Mouse (Mus musculus) kidney, embryonic 16.5 days (tissue): ENCODE results near the gene Dedd2. TPM values are rescaled to one million over a fixed set of nuclear protein-coding genes. Genes with fewer than 3 reads are reported as not detected.

ENCODE experiments used
- ATAC-seq: fragments of 200-750 bp; cut with Nextera tagmentation; 2 replicates; pipeline ENCODE4 v1.8.0; 2017; ENCODE audit warnings: moderate TSS enrichment; ENCODE audit not compliant: low FRiP score, low TSS enrichment
- H3K27ac ChIP-seq: fragments of 300-500 bp; sonication (generic); 2 replicates; pipeline ENCODE4 v1.5.1; 2014; ENCODE audit warnings: low read length
- H3K27me3 ChIP-seq: fragments of 300-500 bp; sonication (generic); 2 replicates; pipeline ENCODE4 v1.6.1; 2014; ENCODE audit warnings: low read length, control low read depth, mixed read lengths; ENCODE audit not compliant: insufficient read depth
- H3K36me3 ChIP-seq: fragments of 300-500 bp; sonication (generic); 2 replicates; pipeline ENCODE4 v1.6.1; 2014; ENCODE audit warnings: low read length, control low read depth, mixed read lengths; ENCODE audit not compliant: insufficient read depth
- H3K4me1 ChIP-seq: fragments of 300-500 bp; sonication (generic); 2 replicates; pipeline ENCODE4 v1.6.1; 2014; ENCODE audit warnings: low read length, control low read depth, mixed read lengths; ENCODE audit not compliant: insufficient read depth
- H3K4me2 ChIP-seq: fragments of 300-500 bp; sonication (generic); replicated peaks from 2 replicates; pipeline ENCODE4 v1.6.1; 2014; ENCODE audit warnings: low read depth, low read length
- H3K4me3 ChIP-seq: fragments of 300-500 bp; sonication (generic); 2 replicates; pipeline ENCODE4 v1.5.1; 2014; ENCODE audit warnings: mild to moderate bottlenecking, low read length
- H3K9ac ChIP-seq: fragments of 300-500 bp; sonication (generic); replicated peaks from 2 replicates; pipeline ENCODE4 v1.6.1; 2014; ENCODE audit warnings: low read length
- H3K9me3 ChIP-seq: fragments of 300-500 bp; sonication (generic); 2 replicates; pipeline ENCODE4 v1.6.1; 2016; ENCODE audit warnings: low read length, control low read depth
- WGBS: fragments of 180-500 bp; shearing (Covaris S2); extraction: QIAGEN DNeasy Blood & Tissue Kit; methylation state at CpG from one replicate; pipeline ENCODE4 v1.1.7; 2014; 5-methylcytosine and 5-hydroxymethylcytosine counted together
- polyA plus RNA-seq: library from polyadenylated mRNA; unstranded; fragments of >200 nt; fragmentation: Nextera tagmentation; extraction: Ambion mirVana; gene quantifications from 2 replicates; pipeline ENCODE4 v1.2.1, GENCODE M21; 2015

The Dedd2 gene
- polyA plus RNA-seq, 1 experiment from 2014 or later, result 13.2 TPM

DNA sequence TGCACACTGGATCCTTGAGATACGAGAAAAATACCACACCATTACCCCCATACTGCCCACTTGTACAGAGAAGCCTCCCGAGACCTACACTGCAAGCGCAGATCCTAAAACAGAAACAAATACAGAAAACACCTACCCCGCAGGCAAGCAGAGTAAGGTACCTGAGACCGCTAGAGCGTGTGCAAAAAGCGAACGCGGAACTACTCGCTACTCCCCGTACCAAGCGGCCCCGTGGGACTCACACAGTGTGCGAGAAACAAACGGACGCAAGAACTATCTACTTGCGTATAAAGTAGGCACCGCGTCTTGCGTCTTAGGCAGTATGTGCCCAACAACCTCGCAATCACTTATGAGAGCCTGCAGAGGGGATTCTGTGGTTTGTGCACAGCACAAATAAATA lies 38.6 kb downstream of the Dedd2 start:
- Histone ChIP-seq H3K9ac (no peak overlapping the region), H3K4me3 (0 out of 2 replicates have a peak overlapping the region, but pooled peaks have one; percentile 3), H3K4me2 (no peak overlapping the region), H3K4me1 (peaks cover 15% of the 10 kb centered on the region; the same call in 1 of the 2 replicates), H3K36me3 (no peaks in the 10 kb centered on the region), H3K9me3 (no peaks in the 10 kb centered on the region), H3K27ac (no peak overlapping the region), H3K27me3 (peaks cover 73% of the 10 kb centered on the region)
- no peak for ATAC-seq
- 4% methylated on average over 21 of the region's 21 CpGs for WGBS

GRCm38 (mm10) chr7:25181331-25181790 lies 39.1 kb downstream of the Dedd2 start:
- no peak overlapping the region for H3K9ac ChIP-seq
- no peak overlapping the region for H3K27ac ChIP-seq
- WGBS, result under 1% methylated on average over 15 of the region's 15 CpGs
- H3K9me3 ChIP-seq, result no peaks in the 10 kb centered on the region
- peaks cover 15% of the 10 kb centered on the region; the same call in 1 of the 2 replicates for H3K4me1 ChIP-seq
- H3K4me3 ChIP-seq, result 0 out of 2 replicates have a peak overlapping the region, but pooled peaks have one; percentile 3
- no peak for ATAC-seq
- peaks cover 78% of the 10 kb centered on the region for H3K27me3 ChIP-seq
- no peak overlapping the region for H3K4me2 ChIP-seq
- H3K36me3 ChIP-seq, result no peaks in the 10 kb centered on the region

DNA sequence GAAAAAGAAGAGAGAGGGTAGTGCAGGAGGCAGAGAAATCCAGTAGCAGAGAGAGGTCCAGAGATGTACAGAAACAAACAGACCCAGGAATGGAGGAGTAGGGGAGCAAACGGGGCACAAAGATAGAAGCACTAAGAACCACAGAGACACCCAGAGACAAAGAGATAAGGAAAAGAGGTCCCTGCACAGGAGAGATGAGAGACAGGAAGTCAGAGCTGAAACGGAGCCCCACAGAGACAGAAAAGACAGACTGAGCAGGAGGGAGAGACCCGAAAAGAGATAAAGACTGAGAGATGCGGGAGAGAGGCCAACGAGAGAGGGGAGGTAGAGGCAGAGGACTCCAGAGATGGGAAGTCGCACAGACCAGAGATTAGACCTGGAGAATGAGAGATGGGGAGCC lies 39.9 kb downstream of the Dedd2 start:
- H3K4me3 ChIP-seq, result no peak overlapping the region
- no peak overlapping the region for H3K4me2 ChIP-seq
- no peak for ATAC-seq
- no peak overlapping the region for H3K9ac ChIP-seq
- peaks cover 15% of the 10 kb centered on the region; the same call in 1 of the 2 replicates for H3K4me1 ChIP-seq
- 3% methylated on average over 6 of the region's 6 CpGs for WGBS
- H3K27me3 ChIP-seq, result peaks cover 86% of the 10 kb centered on the region
- no peaks in the 10 kb centered on the region for H3K36me3 ChIP-seq
- no peaks in the 10 kb centered on the region for H3K9me3 ChIP-seq
- H3K27ac ChIP-seq, result no peak overlapping the region

GRCm38 (mm10) chr7:25179606-25180161 lies 40.7 kb downstream of the Dedd2 start, which contains the start of gene Pou2f2:
Pou2f2 (minus strand) TSS chr7:25179726.
- ATAC-seq, result peak; percentile 85
- Histone ChIP-seq H3K4me1 (peaks cover 15% of the 10 kb centered on the region; the same call in 1 of the 2 replicates), H3K9ac (peak within 1 kb of the TSS; percentile 41), H3K4me3 (peak within 1 kb of the TSS; percentile 52), H3K9me3 (no peaks in the 10 kb centered on the region), H3K36me3 (no peaks in the 10 kb centered on the region), H3K27ac (no peak within 1 kb of the TSS), H3K27me3 (peaks cover 87% of the 10 kb centered on the region), H3K4me2 (peak within 1 kb of the TSS; percentile 75)
- under 1% methylated on average over 24 of the region's 56 CpGs for WGBS

- Histone ChIP-seq H3K27ac (no peak overlapping the region), H3K4me3 (peak overlapping the region; percentile 52), H3K4me2 (peak overlapping the region; percentile 75), H3K4me1 (peaks cover 15% of the 10 kb centered on the region; the same call in 1 of the 2 replicates), H3K36me3 (no peaks in the 10 kb centered on the region), H3K9me3 (no peaks in the 10 kb centered on the region), H3K27me3 (peaks cover 84% of the 10 kb centered on the region), H3K9ac (peak overlapping the region; percentile 41)
- ATAC-seq, result peak; percentile 52
- 1% methylated on average over 50 of the region's 56 CpGs for WGBS
Observed at GRCm38 (mm10) chr7:25178787-25179605, 41.4 kb downstream of the Dedd2 start.

DNA sequence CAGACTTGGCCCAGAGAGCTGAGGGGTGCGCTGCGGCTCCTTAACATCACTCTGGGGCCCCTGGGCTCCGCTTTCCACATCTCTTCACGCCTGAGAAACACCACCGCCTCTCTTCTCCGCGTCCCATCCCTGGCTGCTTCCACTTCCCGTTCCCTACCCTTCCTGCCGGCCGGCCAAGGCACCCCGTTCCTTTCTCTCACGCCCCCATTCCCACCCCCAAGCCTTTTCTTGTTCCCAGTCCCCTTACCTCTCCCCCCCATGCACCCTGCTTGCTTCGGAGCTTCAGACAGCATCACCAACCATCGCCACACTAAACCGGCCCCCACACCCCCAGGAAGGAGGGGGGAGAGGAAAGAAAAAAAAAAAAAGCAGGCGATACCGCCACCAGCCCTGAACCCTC lies 42.1 kb downstream of the Dedd2 start:
- Histone ChIP-seq H3K27ac (no peak overlapping the region), H3K9me3 (no peaks in the 10 kb centered on the region), H3K27me3 (peaks cover 79% of the 10 kb centered on the region), H3K4me3 (peak overlapping the region; percentile 52; the same call in 1 of the 2 replicates), H3K9ac (no peak overlapping the region), H3K4me1 (peaks cover 15% of the 10 kb centered on the region; the same call in 1 of the 2 replicates), H3K36me3 (no peaks in the 10 kb centered on the region), H3K4me2 (peak overlapping the region; percentile 75)
- ATAC-seq, result no peak
- 1% methylated on average over 17 of the region's 17 CpGs for WGBS

DNA sequence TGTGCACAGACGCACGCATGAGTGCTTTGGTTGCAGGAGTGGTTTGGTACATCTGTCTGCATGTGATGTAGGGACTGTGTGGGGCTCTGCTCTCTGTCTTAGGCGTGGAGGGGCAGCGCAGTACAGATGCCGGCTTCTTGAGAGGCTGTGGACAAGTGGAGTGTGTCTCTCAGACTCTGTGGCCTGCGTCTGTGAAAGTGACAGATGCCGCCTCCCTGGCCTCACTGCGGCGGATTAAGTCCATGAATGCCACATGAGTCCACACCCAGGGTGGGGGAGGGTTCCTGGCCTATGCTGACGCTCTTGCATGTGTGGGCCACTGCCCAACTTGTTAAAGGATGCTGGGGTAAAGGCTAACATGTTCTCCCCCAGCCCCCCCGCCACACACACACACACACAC lies 46.1 kb downstream of the Dedd2 start:
- Histone ChIP-seq H3K27me3 (peaks cover 39% of the 10 kb centered on the region), H3K9ac (no peak overlapping the region), H3K27ac (no peak overlapping the region), H3K4me1 (peaks cover 9% of the 10 kb centered on the region; the same call in 1 of the 2 replicates), H3K4me2 (no peak overlapping the region), H3K9me3 (no peaks in the 10 kb centered on the region), H3K4me3 (no peak overlapping the region), H3K36me3 (no peaks in the 10 kb centered on the region)
- 65% methylated on average over 11 of the region's 11 CpGs for WGBS
- ATAC-seq, result no peak

DNA sequence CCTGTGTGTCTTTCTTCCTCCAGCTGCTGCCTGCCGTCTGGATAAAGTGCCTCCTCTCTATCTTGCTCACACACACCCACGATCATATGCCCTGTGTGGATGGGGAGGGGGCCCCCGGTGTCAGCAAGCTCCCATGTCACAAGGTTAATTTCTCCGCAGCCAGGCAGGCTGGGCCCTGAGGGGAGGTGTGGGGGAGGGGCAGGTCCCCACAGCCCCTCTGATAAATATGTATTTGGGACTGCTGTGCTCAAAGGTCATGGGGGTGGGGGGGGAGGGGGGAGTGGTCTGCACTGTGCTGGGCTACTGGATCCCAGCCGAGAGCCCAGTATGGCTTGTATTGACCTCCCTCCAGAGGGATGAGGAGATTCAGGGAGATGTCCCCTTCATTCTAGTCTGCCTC lies 47.7 kb downstream of the Dedd2 start:
- no peak overlapping the region for H3K27ac ChIP-seq
- peaks cover 22% of the 10 kb centered on the region for H3K27me3 ChIP-seq
- no peak for ATAC-seq
- no peaks in the 10 kb centered on the region for H3K36me3 ChIP-seq
- H3K4me3 ChIP-seq, result no peak overlapping the region
- no peaks in the 10 kb centered on the region for H3K9me3 ChIP-seq
- H3K4me1 ChIP-seq, result no peaks in the 10 kb centered on the region
- 18% methylated on average over 5 of the region's 5 CpGs for WGBS
- no peak overlapping the region for H3K9ac ChIP-seq
- no peak overlapping the region for H3K4me2 ChIP-seq

DNA sequence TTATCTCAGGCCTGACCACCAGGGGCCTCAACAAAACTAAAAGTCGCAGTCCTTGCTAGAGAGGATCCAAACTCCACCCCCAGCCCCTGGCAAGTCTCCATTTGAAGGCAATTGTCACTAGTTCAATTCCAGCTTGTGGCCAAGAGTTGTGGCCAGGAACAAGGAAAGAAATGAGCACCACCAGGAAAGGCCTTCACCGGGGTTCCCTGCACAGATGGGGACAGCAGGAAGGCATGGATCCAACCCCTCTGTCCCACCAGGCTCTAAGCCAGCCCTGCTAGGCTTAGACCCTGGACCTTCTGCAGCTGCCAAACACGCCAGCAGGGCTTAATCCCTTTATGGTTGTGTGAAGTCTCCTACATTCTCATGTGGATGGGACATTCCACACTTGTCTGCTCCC lies 49.8 kb downstream of the Dedd2 start:
- peaks cover 1% of the 10 kb centered on the region; the same call in 1 of the 2 replicates for H3K27me3 ChIP-seq
- no peak overlapping the region for H3K9ac ChIP-seq
- H3K9me3 ChIP-seq, result no peaks in the 10 kb centered on the region
- no peaks in the 10 kb centered on the region for H3K36me3 ChIP-seq
- WGBS, result 36% methylated on average over 3 of the region's 3 CpGs
- H3K4me3 ChIP-seq, result no peak overlapping the region
- no peak overlapping the region for H3K4me2 ChIP-seq
- H3K4me1 ChIP-seq, result no peaks in the 10 kb centered on the region
- ATAC-seq, result no peak
- no peak overlapping the region for H3K27ac ChIP-seq

GRCm38 (mm10) chr7:25166106-25166505 lies 54.3 kb downstream of the Dedd2 start:
- Histone ChIP-seq H3K4me3 (no peak overlapping the region), H3K27me3 (no peaks in the 10 kb centered on the region; the same call in 1 of the 2 replicates), H3K27ac (no peak overlapping the region), H3K4me2 (no peak overlapping the region), H3K36me3 (no peaks in the 10 kb centered on the region), H3K9me3 (no peaks in the 10 kb centered on the region), H3K4me1 (no peaks in the 10 kb centered on the region), H3K9ac (no peak overlapping the region)
- 82% methylated on average over 5 of the region's 5 CpGs for WGBS
- no peak for ATAC-seq
